Mouse (Mus musculus) urinary bladder, postnatal 14 days (tissue): ENCODE data around the gene Gm44805.
A peak's percentile ranks its signal among the peaks of the same experiment; 100 is the strongest.
"Not testable (repeated sequence)": the region's sequence is repeated elsewhere in the genome, so short reads cannot be mapped to it uniquely, and the experiment has no call there.

ENCODE experiments used
- DNase-seq: peaks from one replicate; pipeline ENCODE4 v3.0.0; 2021; ENCODE audit warnings: low spot score

Gene Gm44805

DNA sequence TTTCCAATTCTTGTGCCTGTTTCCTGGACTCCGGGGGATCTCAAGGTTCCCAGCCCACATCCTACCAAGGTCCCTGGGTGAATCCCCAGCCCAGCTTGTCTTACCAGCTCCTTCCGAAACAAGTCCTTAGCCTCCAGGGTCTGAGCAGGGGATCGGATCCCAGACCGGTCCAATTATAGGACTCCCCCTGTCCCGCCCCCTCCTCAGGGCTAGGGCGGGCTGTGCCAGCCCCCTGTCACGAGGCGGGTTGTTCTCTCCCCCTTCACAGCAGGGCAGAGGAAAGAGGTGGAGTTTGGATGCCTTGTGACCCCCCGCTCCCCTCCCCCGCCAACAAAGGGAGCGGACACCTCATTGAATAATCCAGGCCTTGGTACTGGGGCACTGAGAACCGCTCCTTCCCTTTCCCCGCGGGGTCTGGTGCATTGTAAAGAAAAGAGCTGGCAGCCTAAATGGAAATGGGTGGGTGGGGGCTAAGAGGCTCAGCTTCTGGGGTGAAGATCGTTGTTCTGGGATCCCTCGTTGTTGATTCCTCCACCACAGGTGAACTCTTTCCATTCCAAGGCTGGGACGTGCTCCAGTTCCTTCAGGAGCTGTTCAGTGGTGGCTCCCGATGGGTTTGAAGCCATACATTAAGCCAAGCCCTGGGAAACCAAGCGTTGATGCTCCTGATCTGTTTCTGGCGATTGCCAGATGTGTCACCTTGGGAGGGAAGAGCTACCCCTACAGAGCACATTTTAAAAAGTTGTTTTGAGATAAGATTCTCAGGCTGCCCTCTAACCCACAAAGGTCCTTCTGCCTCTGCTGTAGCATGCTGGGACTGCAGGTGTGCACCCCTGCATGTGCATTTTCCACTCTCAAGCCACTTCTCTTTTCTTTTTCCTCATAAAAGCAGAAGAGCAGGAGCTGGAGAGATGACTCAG lies 17.9 kb upstream of the Gm44805 start, which contains the start of gene Apoe:
Gene Apoe, minus strand, starts transcription at position 282 of the 920 bp plus-strand sequence.
- peak; percentile 48 for DNase-seq

GRCm38 (mm10) chr7:19697949-19698906 lies 17.0 kb upstream of the Gm44805 start:
- no peak for DNase-seq

DNA sequence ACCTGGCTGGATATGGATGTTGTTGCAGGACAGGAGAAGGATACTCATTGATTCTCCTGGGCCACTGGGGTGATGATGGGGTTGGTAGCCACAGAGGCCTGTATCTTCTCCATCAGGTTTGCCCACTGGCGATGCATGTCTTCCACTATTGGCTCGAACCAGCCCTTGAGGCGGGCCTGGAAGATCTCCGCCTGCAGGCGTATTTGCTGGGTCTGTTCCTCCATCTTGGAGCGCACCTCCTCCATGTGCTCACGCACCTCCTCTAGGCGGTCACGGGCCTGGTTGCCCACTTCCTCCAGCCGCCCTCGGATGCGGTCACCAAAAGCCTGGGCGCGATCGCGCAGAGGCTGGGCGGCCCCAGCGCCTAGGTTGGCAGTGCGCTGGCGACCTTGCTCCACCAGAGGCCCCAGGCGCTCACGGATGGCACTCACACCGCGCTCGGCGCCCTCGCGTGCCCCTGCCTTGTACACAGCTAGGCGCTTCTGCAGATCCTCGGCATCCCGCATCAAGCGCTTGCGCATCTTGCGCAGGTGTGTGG lies 15.2 kb upstream of the Gm44805 start:
- no peak for DNase-seq

- no peak for DNase-seq
Measured at GRCm38 (mm10) chr7:19695881-19696280, 14.7 kb upstream of the Gm44805 start.

DNA sequence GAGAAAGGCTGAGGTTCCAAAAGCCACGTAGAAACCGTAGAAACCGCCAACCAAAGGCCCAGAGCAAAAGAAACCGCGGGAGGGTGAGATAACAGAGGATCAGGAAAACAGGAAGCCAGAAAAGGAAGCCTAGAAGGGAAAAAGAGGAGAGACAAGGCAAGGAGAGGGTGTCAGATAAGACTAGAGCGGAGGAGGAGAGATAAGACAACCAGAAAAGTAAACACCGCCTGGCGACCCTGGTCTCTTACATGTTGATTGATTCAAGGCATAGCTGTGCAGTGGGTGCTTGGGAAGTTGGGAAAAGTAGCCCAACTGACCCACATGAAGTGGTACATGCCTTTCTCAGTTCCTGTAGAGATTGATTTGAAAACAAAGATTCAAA lies 14.0 kb upstream of the Gm44805 start:
- DNase-seq, result no peak

DNA sequence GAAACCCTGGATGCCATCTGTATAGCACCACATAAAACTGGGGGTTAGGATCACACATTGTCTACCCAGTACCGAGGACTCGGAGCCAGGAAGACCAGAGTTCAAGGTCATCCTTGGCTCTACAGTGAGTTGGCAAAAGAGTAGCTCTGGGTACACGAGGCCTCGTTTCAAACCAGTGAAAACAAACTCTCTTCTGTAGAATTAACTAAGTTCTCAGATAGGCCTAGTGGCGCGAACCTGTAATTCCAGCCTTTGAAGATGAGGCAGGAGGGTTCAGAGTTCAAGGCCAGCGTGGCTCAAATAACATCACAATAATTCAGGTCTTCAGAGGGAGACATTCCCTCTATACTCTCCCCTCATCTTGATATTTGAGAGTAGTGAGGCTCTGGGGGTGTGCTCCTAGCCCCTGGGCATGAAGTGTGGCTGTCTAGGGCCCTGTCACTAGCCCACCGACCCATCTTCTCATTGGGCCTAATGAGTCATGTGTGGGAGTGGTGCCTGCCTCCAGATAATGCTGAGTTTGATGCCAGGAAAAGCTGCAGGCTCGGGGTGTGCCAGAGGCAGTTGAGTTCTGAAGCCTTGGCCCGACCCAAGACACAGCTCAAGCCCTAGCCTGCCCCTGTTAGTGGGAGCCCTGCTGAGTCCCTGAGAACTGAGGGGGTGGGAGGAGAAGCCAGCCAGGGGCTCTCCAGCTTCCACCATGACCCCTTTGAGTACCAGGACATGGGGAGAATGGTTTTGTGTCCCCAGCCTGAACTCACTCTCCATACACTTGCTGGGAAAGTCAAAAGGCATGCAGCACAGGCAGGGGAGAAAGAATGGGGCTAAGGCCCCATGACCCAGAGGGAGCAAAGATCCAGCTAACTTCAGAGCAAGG lies 13.4 kb upstream of the Gm44805 start:
- DNase-seq, result no peak

- DNase-seq, result peak; percentile 66
Measured at GRCm38 (mm10) chr7:19693421-19693820, 12.2 kb upstream of the Gm44805 start.

DNA sequence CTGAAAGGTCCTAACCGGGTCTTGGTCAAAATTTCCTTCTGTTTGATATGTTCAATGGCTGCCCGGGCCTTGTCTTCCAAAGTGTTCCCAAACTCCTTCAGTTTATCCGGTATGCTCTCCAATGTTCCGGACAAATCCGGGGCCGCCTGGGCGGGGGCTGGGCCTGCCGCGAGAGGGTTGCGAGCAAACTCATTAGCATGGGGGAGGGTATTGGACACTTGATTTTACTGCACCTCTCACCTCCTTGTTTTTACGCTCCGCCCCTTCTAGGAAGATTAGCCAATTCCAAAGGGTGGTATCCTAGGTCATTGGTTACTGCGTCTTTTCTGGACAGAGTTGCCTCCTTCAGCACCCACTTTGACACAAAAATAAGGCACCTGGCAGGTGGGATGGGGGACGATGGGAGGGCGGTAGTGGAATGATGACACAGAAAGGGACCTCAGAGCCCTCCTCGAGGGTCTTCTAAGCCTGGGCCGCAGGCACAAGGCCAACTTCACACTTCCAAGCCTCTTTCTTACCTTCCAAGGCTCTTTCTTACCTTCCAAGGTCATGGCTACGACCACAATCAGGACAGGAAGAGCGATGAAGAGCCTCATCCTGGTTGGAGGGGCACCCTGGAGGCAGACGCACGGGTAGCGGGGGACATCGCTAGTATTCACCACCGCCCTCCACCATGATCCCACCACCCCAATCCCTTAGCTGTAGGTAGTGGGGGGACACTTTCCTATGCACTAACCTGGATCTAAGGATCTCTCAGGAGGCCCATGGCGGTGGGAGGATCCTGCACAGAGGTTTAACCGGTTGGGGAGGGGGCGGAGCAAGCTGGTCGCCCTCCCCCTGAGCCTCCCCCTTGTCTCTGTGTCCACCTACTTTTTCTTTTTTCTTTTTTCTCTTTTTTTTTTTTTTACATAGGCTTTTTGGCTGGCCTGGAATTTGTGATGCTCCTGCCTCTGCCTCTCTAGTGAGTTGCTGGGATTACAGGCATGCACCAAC lies 10.9 kb upstream of the Gm44805 start, which contains the start of gene Apoc1:
Gene Apoc1, minus strand, starts transcription at position 788 of the 993 bp plus-strand sequence.
- no peak for DNase-seq

DNA sequence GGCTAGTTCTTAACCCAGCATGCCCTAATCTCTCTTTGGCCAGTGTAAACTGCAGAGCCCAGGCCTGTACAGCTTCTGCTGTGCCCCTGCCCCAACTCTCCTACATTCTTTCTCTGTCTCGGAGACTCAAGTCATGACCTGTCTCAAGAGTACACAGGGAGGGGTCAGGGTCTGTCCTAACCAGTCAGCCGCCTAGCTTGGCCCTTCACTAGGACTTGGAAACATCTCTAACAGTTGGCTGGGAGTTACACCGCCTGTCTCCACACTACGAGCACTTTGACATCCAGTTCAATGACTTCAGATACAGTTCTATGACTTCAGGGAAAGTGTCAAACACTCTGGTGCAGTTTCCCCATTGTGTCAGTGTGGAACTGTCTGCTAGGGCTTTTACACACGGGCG lies 10.2 kb upstream of the Gm44805 start:
- DNase-seq, result no peak

- no peak for DNase-seq
Measured at GRCm38 (mm10) chr7:19690845-19691244, 9.6 kb upstream of the Gm44805 start.

- DNase-seq, result no peak
Measured at GRCm38 (mm10) chr7:19688611-19689010, 7.4 kb upstream of the Gm44805 start.

DNA sequence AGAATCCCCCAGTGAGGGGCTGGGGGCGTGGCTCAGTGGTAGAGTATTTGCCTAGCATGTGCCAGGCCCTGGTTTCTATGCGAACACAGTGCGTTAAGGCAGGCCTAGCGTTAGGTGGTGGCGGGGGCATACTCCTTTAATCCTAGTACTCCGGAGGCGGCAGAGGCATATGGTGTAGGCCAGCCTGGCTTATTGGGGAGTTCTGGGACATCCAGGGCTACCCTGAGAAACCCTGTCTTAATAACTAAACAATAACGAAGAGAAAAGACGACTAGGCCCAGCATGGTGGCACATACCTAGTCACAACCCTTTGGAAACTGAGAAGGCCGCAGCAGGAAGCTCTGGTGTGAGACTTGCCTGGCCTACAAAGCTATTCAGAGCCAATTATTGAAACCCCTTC lies 6.9 kb upstream of the Gm44805 start:
- DNase-seq, result no peak

GRCm38 (mm10) chr7:19686927-19687583 lies 5.8 kb upstream of the Gm44805 start:
- not testable (repeated sequence) for DNase-seq

- no peak for DNase-seq
Measured at GRCm38 (mm10) chr7:19686521-19686920, 5.3 kb upstream of the Gm44805 start.

DNA sequence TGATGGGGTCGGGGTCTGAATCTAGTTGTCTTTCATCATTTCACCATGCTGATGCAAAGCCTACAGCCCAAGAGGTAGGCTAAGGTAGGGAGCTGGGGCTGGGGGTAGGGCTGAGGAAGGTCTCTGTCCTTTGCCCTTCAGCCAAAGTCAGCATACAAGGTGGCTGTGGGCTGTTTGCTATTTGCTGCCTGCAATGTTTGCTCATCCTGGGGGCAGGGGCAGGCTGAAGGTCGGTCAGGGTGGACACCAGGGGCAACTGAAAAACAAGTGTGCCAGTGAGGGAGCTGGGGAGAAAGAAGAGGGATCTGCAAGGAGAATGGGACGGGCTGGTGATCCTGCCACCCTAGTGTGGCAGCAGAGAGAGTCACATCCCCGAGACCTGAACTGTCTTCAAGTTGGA lies 4.2 kb upstream of the Gm44805 start:
- DNase-seq, result no peak

- DNase-seq, result no peak
Measured at GRCm38 (mm10) chr7:19683771-19684201, 2.6 kb upstream of the Gm44805 start.

- DNase-seq, result no peak
Measured at GRCm38 (mm10) chr7:19682979-19683378, 1.8 kb upstream of the Gm44805 start.

- no peak for DNase-seq
Measured at GRCm38 (mm10) chr7:19680702-19681101, 521 bp downstream of the Gm44805 start.

DNA sequence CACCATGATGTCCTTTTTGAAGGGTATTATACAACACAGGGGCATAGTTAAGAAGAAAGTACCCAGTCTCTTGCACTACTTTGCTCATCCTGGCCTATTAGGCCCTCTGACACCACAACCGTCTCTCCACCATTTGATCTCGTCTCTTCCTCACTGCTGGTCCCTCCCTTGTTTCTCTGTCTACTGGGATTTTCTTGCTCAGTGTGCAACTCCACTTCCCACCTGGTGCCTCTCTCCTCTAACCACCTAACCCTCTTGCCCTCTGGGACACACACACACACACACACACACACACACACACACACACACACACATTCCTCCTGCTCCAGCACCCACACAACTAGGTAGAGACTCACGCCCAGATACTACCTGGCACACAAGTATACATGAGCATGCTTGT lies 2.3 kb downstream of the Gm44805 start:
- DNase-seq, result no peak
